Mouse (Mus musculus) left cerebral cortex, adult 2 months (tissue): ENCODE results near the gene Sstr4. TPM values are rescaled to one million over a fixed set of nuclear protein-coding genes. Genes with fewer than 3 reads are reported as not detected.
A peak's percentile ranks its signal among the peaks of the same experiment; 100 is the strongest.

Experiments used
- DNase-seq, 2 experiments: peaks; one replicate each; pipeline ENCODE4 v3.0.0; 2021 to 2022; ENCODE audit warnings: low spot score in 2 of 2, mixed read lengths in 1 of 2; ENCODE audit errors: extremely low spot score in 1 of 2
- H3K27ac ChIP-seq: fragments of 200-600 bp; 2 replicates; pipeline ENCODE4 v1.8.1; 2022
- H3K4me3 ChIP-seq: fragments of 200-600 bp; 2 replicates; pipeline ENCODE4 v1.8.1; 2022
- CTCF ChIP-seq: fragments of 200-600 bp; IDR thresholded peaks from 2 replicates; pipeline ENCODE4 v1.8.1; 2022; ENCODE audit warnings: antibody characterized with exemption, mild to moderate bottlenecking, moderate library complexity
- intact Hi-C: fragments of 180-260 bp; cut with DNase I; formaldehyde crosslinking; loops from one replicate; pipeline ENCODE4 v1.15.1; 2025
- long read RNA-seq, 2 experiments: library from polyadenylated mRNA; stranded (forward); transcript quantifications; one replicate each; pipeline ENCODE4 v2.0.0; 2021; ENCODE audit warnings: borderline mapping rate in 2 of 2
- total RNA-seq, 2 experiments: library from RNA; stranded (reverse); gene quantifications; 2 replicates each; pipeline ENCODE4 v1.2.3; 2021

The Sstr4 gene
- 10 to 100 TPM; 33.7 to 34.9 TPM for total RNA-seq
- long read RNA-seq, experiment 1, transcript Sstr4-201 (1 exons, 1,424 nt) = major isoform, 24 of 25 reads
- long read RNA-seq, experiment 1, partial matches to known transcripts = 0 of 25 reads
- long read RNA-seq, experiment 1, other reads (novel, unspliced or antisense) = 1 of 25 reads
- long read RNA-seq, experiment 2, transcript Sstr4-201 (1 exons, 1,424 nt) = major isoform, 22 of 25 reads
- long read RNA-seq, experiment 2, partial matches to known transcripts = 1 of 25 reads
- long read RNA-seq, experiment 2, other reads (novel, unspliced or antisense) = 2 of 25 reads

DNA sequence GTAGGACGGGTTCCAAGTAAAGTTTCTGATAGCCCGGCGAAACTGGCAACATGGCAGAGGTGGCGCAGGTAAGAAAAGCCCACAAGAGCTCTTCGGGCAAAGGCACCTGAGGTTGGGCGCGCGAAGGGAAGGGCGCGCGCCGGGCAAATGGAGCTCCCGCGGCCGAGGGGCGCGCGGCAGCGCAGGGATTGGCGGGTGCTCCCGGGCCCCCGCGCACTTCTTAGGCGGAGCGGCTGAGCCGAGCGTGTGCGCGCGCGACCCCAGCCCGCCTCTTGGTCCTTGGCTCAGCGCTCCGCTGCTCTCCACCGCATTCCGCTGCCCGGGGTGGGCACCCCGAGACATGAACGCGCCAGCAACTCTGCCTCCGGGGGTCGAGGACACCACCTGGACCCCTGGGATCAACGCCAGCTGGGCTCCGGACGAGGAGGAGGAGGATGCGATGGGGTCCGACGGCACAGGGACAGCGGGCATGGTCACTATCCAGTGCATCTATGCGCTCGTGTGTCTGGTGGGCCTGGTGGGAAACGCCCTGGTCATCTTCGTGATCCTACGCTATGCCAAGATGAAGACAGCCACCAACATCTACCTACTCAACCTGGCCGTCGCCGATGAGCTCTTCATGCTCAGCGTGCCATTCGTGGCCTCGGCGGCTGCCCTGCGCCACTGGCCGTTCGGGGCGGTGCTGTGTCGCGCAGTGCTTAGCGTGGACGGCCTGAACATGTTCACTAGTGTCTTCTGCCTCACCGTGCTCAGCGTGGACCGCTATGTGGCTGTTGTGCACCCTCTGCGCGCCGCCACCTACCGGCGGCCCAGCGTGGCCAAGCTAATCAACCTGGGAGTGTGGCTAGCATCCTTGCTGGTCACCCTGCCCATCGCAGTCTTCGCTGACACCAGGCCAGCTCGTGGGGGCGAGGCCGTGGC lies at the start of gene Sstr4:
Gene Sstr4 (plus strand): TSS at position 214 of the 921 bp plus-strand sequence.
- intact Hi-C loops = loop anchor here (2.0 to 5.0 kb wide), 4 partner anchors 68 to 273 kb away; no protein-coding TSS in a partner anchor
- peak; percentile 62 to 73 for DNase-seq
- H3K4me3 ChIP-seq = peak within 1 kb of the TSS; percentile 63
- TF ChIP-seq CTCF = peak; percentile 77
- H3K27ac ChIP-seq = peak within 1 kb of the TSS; percentile 94

GRCm38 (mm10) chr2:148345373-148345772 lies 49.8 kb upstream of the Sstr4 start:
- no peak overlapping the region for H3K27ac ChIP-seq
- intact Hi-C loops = no loop called here
- no peak for TF ChIP-seq CTCF
- DNase-seq = no peak
- no peak overlapping the region for H3K4me3 ChIP-seq

GRCm38 (mm10) chr2:148346976-148347375 lies 48.2 kb upstream of the Sstr4 start:
- no peak for DNase-seq
- Histone ChIP-seq H3K4me3 (no peak overlapping the region), H3K27ac (no peak overlapping the region; the same call in 1 of the 2 replicates)
- no peak for TF ChIP-seq CTCF
- intact Hi-C loops = no loop called here

DNA sequence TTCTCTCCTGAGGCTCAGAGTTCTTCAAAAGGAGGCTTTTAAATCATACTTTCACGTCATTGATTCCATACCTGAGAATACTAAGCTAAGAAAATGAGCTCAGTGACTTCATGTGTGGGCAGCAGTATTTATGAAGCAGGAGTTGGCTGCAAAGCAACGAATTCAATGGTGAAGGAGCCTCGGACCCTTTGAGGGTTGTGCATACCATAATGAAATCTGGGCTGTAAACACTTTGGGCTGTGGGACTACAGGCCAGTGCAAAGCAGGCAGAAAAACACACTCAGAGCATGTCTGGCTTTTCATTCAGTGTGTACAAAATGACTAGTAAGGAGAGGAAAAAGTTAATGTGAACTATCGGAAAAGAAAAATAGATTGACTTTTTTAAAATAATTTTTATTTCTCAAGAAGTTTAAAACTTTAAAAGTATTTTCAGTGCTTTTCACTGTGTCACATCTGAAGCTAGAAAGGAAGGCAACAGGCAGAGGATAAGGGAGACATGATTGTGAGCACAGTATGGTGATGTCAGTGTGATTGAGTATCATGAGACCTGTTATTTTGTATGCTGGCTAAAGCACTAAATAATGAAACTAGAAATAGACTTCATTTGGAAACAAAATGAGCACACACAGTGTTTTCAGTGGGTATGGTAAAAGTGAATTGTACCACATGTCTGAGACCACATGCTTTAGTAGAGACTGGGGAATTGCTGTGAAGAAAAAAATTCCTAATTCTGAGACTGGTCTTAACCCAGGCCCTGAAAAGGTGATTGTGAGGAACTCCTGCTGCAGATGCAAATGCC lies 45.4 kb upstream of the Sstr4 start:
- no peak for DNase-seq
- intact Hi-C loops = no loop called here
- Histone ChIP-seq H3K4me3 (no peak overlapping the region), H3K27ac (no peak overlapping the region)
- no peak for TF ChIP-seq CTCF

- intact Hi-C loops = no loop called here
- Histone ChIP-seq H3K4me3 (no peak overlapping the region), H3K27ac (no peak overlapping the region)
- no peak for TF ChIP-seq CTCF
- DNase-seq = no peak
These were observed 44.7 kb upstream of the Sstr4 start for GRCm38 (mm10) chr2:148350460-148350859.

GRCm38 (mm10) chr2:148352655-148353054 lies 42.5 kb upstream of the Sstr4 start:
- Histone ChIP-seq H3K27ac (no peak overlapping the region), H3K4me3 (no peak overlapping the region)
- TF ChIP-seq CTCF = no peak
- no peak for DNase-seq
- intact Hi-C loops = no loop called here

DNA sequence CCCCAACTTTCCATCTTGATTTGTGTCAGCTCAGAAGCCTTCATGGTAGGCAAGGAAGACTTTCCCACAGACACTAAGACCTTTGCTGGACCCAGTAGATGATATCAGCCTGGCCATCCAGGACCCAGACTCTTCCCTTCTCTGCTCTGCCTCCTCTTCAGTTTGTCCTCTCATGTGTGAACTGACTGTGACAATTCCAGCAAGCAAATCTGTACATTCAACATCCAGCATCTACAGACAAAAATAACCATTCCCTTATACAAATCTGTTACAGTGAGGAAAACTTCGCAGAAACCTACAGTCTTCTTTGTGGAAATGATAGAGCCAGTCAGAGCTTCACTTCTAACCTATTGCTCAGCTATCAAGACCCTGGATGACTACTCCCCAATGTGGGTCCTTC lies 38.0 kb upstream of the Sstr4 start:
- intact Hi-C loops = no loop called here
- no peak for DNase-seq
- TF ChIP-seq CTCF = no peak
- Histone ChIP-seq H3K4me3 (no peak overlapping the region), H3K27ac (no peak overlapping the region)

DNA sequence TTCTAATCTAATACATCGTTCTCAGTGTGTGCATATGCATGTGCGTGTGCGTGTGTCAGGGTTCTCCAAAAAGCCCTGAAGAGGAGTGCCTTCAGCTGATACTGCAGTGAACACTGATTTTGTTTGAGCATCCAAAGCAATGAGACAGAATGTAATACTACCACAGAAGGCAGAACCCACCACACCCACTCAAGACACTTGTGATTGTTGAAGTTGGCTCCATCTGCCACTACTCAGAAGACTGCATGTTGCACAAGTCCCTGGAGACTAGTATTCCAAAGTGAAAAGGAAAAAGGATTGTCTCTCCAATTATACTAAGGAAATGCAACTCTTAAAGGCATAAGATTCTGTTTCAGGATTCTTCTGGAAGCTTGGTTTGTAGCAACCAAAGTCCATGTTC lies 30.6 kb upstream of the Sstr4 start:
- DNase-seq = peak; percentile 13 to 16
- intact Hi-C loops = loop anchor here (1.0 to 5.0 kb wide), 2 partner anchors 107 to 202 kb away; no protein-coding TSS in a partner anchor
- H3K27ac ChIP-seq = no peak overlapping the region
- no peak for TF ChIP-seq CTCF
- no peak overlapping the region for H3K4me3 ChIP-seq

GRCm38 (mm10) chr2:148365227-148365626 lies 29.9 kb upstream of the Sstr4 start:
- Histone ChIP-seq H3K4me3 (no peak overlapping the region), H3K27ac (no peak overlapping the region)
- no peak for TF ChIP-seq CTCF
- DNase-seq = no peak
- intact Hi-C loops = no loop called here

GRCm38 (mm10) chr2:148371743-148372630 lies 23.2 kb upstream of the Sstr4 start:
- no peak overlapping the region for H3K27ac ChIP-seq
- H3K4me3 ChIP-seq = no peak overlapping the region
- intact Hi-C loops = no loop called here
- no peak for DNase-seq
- TF ChIP-seq CTCF = no peak
